Mouse (Mus musculus) heart, embryonic 11.5 days (tissue): Measurements from ENCODE around the gene Gm45213. TPM values are rescaled to one million over a fixed set of nuclear protein-coding genes. Genes with fewer than 3 reads are reported as not detected.

Experiments used
- ATAC-seq: fragments of 200-750 bp; cut with Nextera tagmentation; replicated peaks from 2 replicates; pipeline ENCODE4 v1.8.0; 2017; ENCODE audit warnings: moderate library complexity; ENCODE audit not compliant: insufficient number of reproducible peaks, low FRiP score, low TSS enrichment
- H3K27ac ChIP-seq: fragments of 300-500 bp; sonication (generic); 2 replicates; pipeline ENCODE4 v1.5.1; 2014; ENCODE audit warnings: mild to moderate bottlenecking, low read depth, low read length
- H3K27me3 ChIP-seq: fragments of 300-500 bp; sonication (generic); 2 replicates; pipeline ENCODE4 v1.6.1; 2014; ENCODE audit warnings: mild to moderate bottlenecking, low read length, mixed read lengths; ENCODE audit not compliant: control insufficient read depth, insufficient read depth
- H3K36me3 ChIP-seq: fragments of 300-500 bp; sonication (generic); 2 replicates; pipeline ENCODE4 v1.6.1; 2014; ENCODE audit warnings: mild to moderate bottlenecking, low read length, moderate library complexity, mixed read lengths; ENCODE audit not compliant: control insufficient read depth, insufficient read depth
- H3K4me1 ChIP-seq: fragments of 300-500 bp; sonication (generic); 2 replicates; pipeline ENCODE4 v1.6.1; 2014; ENCODE audit warnings: low read length; ENCODE audit not compliant: control insufficient read depth, insufficient read depth
- H3K4me2 ChIP-seq: fragments of 300-500 bp; sonication (generic); 2 replicates; pipeline ENCODE4 v1.6.1; 2014; ENCODE audit warnings: mild to moderate bottlenecking, moderate library complexity
- H3K4me3 ChIP-seq: fragments of 300-500 bp; sonication (generic); 2 replicates; pipeline ENCODE4 v1.5.1; 2014; ENCODE audit warnings: low read depth, low read length
- H3K9ac ChIP-seq: fragments of 300-500 bp; sonication (generic); 2 replicates; pipeline ENCODE4 v1.6.1; 2014; ENCODE audit warnings: mild to moderate bottlenecking, low read depth, low read length, moderate library complexity
- H3K9me3 ChIP-seq: fragments of 300-500 bp; sonication (generic); replicated peaks from 2 replicates; pipeline ENCODE4 v1.6.1; 2016; ENCODE audit warnings: low read length; ENCODE audit not compliant: control insufficient read depth
- WGBS: fragments of 180-500 bp; shearing (Covaris S2); extraction: QIAGEN DNeasy Blood & Tissue Kit; methylation state at CpG from one replicate; pipeline ENCODE4 v1.1.7; 2014; ENCODE audit not compliant: insufficient replicate concordance; 5-methylcytosine and 5-hydroxymethylcytosine counted together
- polyA plus RNA-seq: library from polyadenylated mRNA; unstranded; fragments of >200 nt; fragmentation: Nextera tagmentation; extraction: Ambion mirVana; gene quantifications from 2 replicates; pipeline ENCODE4 v1.2.1, GENCODE M21; 2014

Gene Gm45213
- polyA plus RNA-seq, 1 experiment from 2014 or later, result not detected

DNA sequence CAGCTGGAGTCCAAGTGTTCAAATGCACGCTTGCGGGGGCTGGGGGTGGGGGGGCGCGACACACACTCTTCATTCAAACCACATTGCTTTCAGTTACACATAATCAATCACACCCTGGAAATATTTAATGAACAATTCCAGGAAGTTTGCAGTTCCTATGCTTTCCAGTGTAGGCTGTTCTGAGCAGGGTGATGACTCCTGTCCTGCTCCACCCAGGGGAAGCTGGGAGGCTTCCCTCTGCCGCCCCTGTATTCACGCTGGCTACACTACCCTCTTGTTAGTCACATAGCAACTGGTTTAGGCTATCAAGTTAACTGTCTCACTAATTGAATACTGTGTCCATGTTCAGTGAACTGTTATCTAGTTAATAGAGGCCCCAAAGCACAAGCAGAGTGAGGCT is 32.9 kb upstream of the Gm45213 start:
- Histone ChIP-seq H3K4me1 (no peaks in the 10 kb centered on the region), H3K9me3 (no peaks in the 10 kb centered on the region), H3K27ac (no peak overlapping the region), H3K4me2 (no peak overlapping the region), H3K36me3 (no peaks in the 10 kb centered on the region), H3K27me3 (no peaks in the 10 kb centered on the region), H3K9ac (no peak overlapping the region), H3K4me3 (no peak overlapping the region)
- ATAC-seq, result no peak
- 78% methylated on average over 6 of the region's 6 CpGs for WGBS

DNA sequence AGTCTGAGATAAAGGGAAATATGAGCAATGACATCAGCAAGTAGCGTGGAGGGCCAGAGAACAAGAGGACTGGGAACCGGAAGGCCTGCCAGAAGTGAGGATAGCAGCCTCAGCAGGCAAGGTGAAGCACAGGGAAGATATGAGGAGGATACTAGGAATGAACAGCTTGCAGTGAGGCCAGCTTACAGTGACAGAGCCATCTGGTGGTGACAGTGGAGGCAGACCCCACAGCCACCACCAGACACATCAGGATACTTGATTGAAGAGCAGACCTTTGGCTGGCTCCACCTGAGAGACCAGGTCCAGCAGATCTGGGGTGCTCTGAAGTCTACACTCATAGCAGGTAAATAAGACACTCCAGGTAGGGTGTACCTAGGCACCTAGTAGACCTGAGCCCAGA is 15.7 kb upstream of the Gm45213 start:
- H3K4me1 ChIP-seq, result peaks cover 4% of the 10 kb centered on the region
- no peaks in the 10 kb centered on the region; the same call in 1 of the 2 replicates for H3K27me3 ChIP-seq
- no peak for ATAC-seq
- no peaks in the 10 kb centered on the region for H3K36me3 ChIP-seq
- WGBS, result 60% methylated on average over 2 of the region's 2 CpGs
- no peak overlapping the region for H3K9ac ChIP-seq
- H3K27ac ChIP-seq, result no peak overlapping the region
- peaks cover 3% of the 10 kb centered on the region; the same call in 1 of the 2 replicates for H3K9me3 ChIP-seq
- H3K4me2 ChIP-seq, result no peak overlapping the region
- no peak overlapping the region for H3K4me3 ChIP-seq

- Histone ChIP-seq H3K27me3 (no peaks in the 10 kb centered on the region; the same call in 1 of the 2 replicates), H3K9ac (no peak overlapping the region), H3K4me3 (no peak overlapping the region), H3K9me3 (peaks cover 3% of the 10 kb centered on the region; the same call in 1 of the 2 replicates), H3K36me3 (no peaks in the 10 kb centered on the region), H3K27ac (no peak overlapping the region), H3K4me2 (no peak overlapping the region), H3K4me1 (peaks cover 4% of the 10 kb centered on the region)
- WGBS, result 55% methylated on average over 6 of the region's 6 CpGs
- no peak for ATAC-seq
These were observed 14.5 kb upstream of the Gm45213 start for GRCm38 (mm10) chr7:66028766-66029512.

- peaks cover 9% of the 10 kb centered on the region for H3K27me3 ChIP-seq
- WGBS, result 73% methylated on average over 8 of the region's 8 CpGs
- no peak overlapping the region for H3K9ac ChIP-seq
- peaks cover 4% of the 10 kb centered on the region; the same call in 1 of the 2 replicates for H3K4me1 ChIP-seq
- H3K36me3 ChIP-seq, result no peaks in the 10 kb centered on the region
- H3K4me2 ChIP-seq, result no peak overlapping the region
- H3K9me3 ChIP-seq, result no peaks in the 10 kb centered on the region
- H3K4me3 ChIP-seq, result no peak overlapping the region
- no peak overlapping the region for H3K27ac ChIP-seq
- no peak for ATAC-seq
These were observed 6.6 kb upstream of the Gm45213 start for GRCm38 (mm10) chr7:66036809-66037208.

- no peak for ATAC-seq
- Histone ChIP-seq H3K36me3 (no peaks in the 10 kb centered on the region), H3K4me3 (no peak overlapping the region), H3K9ac (no peak overlapping the region), H3K27me3 (peaks cover 9% of the 10 kb centered on the region), H3K9me3 (no peaks in the 10 kb centered on the region), H3K27ac (no peak overlapping the region), H3K4me1 (peaks cover 4% of the 10 kb centered on the region; the same call in 1 of the 2 replicates), H3K4me2 (no peak overlapping the region)
- 56% methylated on average over 3 of the region's 3 CpGs for WGBS
These were observed 5.1 kb upstream of the Gm45213 start for GRCm38 (mm10) chr7:66038261-66038660.

DNA sequence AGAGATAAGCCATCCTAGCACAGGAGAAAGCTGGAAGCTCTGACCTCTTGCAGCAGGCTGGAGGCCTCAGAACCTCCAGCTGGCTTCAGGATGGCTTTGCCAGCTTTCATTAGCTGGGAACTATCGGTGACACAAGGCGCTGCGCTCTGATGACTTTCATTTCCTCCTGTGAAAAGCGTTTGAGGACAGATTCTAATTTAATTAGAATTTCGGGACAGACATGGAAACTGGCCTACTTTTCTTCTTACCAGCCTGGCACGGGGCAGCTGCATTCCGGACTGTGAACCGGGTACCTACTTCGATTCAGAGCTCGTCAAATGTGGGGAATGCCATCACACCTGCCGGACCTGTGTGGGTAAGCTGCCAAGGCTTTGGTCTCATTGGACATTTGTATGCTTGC is 4.7 kb upstream of the Gm45213 start:
- no peak for ATAC-seq
- H3K36me3 ChIP-seq, result no peaks in the 10 kb centered on the region
- peaks cover 9% of the 10 kb centered on the region for H3K27me3 ChIP-seq
- 84% methylated on average over 11 of the region's 11 CpGs for WGBS
- no peak overlapping the region for H3K4me2 ChIP-seq
- H3K27ac ChIP-seq, result no peak overlapping the region
- H3K9me3 ChIP-seq, result no peaks in the 10 kb centered on the region
- peaks cover 4% of the 10 kb centered on the region; the same call in 1 of the 2 replicates for H3K4me1 ChIP-seq
- H3K9ac ChIP-seq, result no peak overlapping the region
- no peak overlapping the region for H3K4me3 ChIP-seq

- Histone ChIP-seq H3K36me3 (no peaks in the 10 kb centered on the region), H3K27me3 (peaks cover 10% of the 10 kb centered on the region), H3K27ac (no peak overlapping the region), H3K4me1 (peaks cover 4% of the 10 kb centered on the region; the same call in 1 of the 2 replicates), H3K4me2 (no peak overlapping the region), H3K9ac (no peak overlapping the region), H3K9me3 (no peaks in the 10 kb centered on the region), H3K4me3 (no peak overlapping the region)
- WGBS, result 65% methylated on average over 18 of the region's 18 CpGs
- no peak for ATAC-seq
These were observed 3.2 kb upstream of the Gm45213 start for GRCm38 (mm10) chr7:66040026-66040814.

GRCm38 (mm10) chr7:66044617-66045016 is 1.2 kb downstream of the Gm45213 start:
- WGBS, result 57% methylated on average over 9 of the region's 9 CpGs
- Histone ChIP-seq H3K9ac (no peak overlapping the region), H3K36me3 (no peaks in the 10 kb centered on the region), H3K4me1 (no peaks in the 10 kb centered on the region), H3K4me3 (no peak overlapping the region), H3K27me3 (peaks cover 17% of the 10 kb centered on the region), H3K4me2 (no peak overlapping the region), H3K9me3 (no peaks in the 10 kb centered on the region), H3K27ac (no peak overlapping the region)
- no peak for ATAC-seq
